Mouse (Mus musculus): ENCODE results near the gene Hexim1. TPM values are rescaled to one million over a fixed set of nuclear protein-coding genes. Genes with fewer than 3 reads are reported as not detected.

Hexim1 gene
- polyA plus RNA-seq, 1 experiment = 28.8 TPM

GRCm38 (mm10) chr11:103099352-103099940 lies 16.6 kb upstream of the Hexim1 start:
- H3K27me3 ChIP-seq (ENCODE audit: control insufficient read depth, insufficient read depth, low read length) = no peaks in the 10 kb centered on the region
- H3K4me1 ChIP-seq (ENCODE audit: control insufficient read depth, insufficient read depth, low read length) = peaks cover 10% of the 10 kb centered on the region
- TF ChIP-seq POLR2A (IDR thresholded peaks at IDR 0.05; ENCODE audit: borderline replicate concordance, insufficient read depth, low read length) (no peak), CTCF (IDR thresholded peaks at IDR 0.05; ENCODE audit: borderline replicate concordance, insufficient read depth, low read depth, low read length) (no peak)
- H3K27ac ChIP-seq (ENCODE audit: insufficient read depth, low read length) = no peak overlapping the region
- 70% methylated on average over 12 of the region's 12 CpGs for WGBS
- DNase-seq = peak in 1 of 2 experiments; percentile 23
- no peak overlapping the region for H3K4me3 ChIP-seq (replicated peaks; ENCODE audit: insufficient read depth, low read depth, low read length)

- 79% methylated on average over 8 of the region's 8 CpGs for WGBS
- Histone ChIP-seq H3K4me1 (ENCODE audit: control insufficient read depth, insufficient read depth, low read length) (peaks cover 17% of the 10 kb centered on the region), H3K27me3 (ENCODE audit: control insufficient read depth, insufficient read depth, low read length) (no peaks in the 10 kb centered on the region), H3K27ac (ENCODE audit: insufficient read depth, low read length) (no peak overlapping the region), H3K4me3 (replicated peaks; ENCODE audit: insufficient read depth, low read depth, low read length) (no peak overlapping the region)
- TF ChIP-seq POLR2A (IDR thresholded peaks at IDR 0.05; ENCODE audit: borderline replicate concordance, insufficient read depth, low read length) (no peak), CTCF (IDR thresholded peaks at IDR 0.05; ENCODE audit: borderline replicate concordance, insufficient read depth, low read depth, low read length) (no peak)
- peak in 1 of 2 experiments; percentile 27 for DNase-seq
Observed at GRCm38 (mm10) chr11:103100361-103100760, 15.7 kb upstream of the Hexim1 start.

- peaks cover 22% of the 10 kb centered on the region for H3K4me1 ChIP-seq (ENCODE audit: control insufficient read depth, insufficient read depth, low read length)
- no peaks in the 10 kb centered on the region for H3K27me3 ChIP-seq (ENCODE audit: control insufficient read depth, insufficient read depth, low read length)
- WGBS = under 1% methylated on average over 32 of the region's 34 CpGs
- H3K27ac ChIP-seq (ENCODE audit: insufficient read depth, low read length) = peak within 1 kb of the TSS; percentile 29; the same call in 1 of the 2 replicates
- TF ChIP-seq POLR2A (IDR thresholded peaks at IDR 0.05; ENCODE audit: borderline replicate concordance, insufficient read depth, low read length) = peak; percentile 53; the same call in 1 of the 2 replicates
- TF ChIP-seq CTCF (IDR thresholded peaks at IDR 0.05; ENCODE audit: borderline replicate concordance, insufficient read depth, low read depth, low read length) = no peak
- DNase-seq = peak; percentile 82 to 85
- peak within 1 kb of the TSS; percentile 89 for H3K4me3 ChIP-seq (replicated peaks; ENCODE audit: insufficient read depth, low read depth, low read length)
Observed at GRCm38 (mm10) chr11:103101481-103101865, 14.6 kb upstream of the Hexim1 start, which contains the start of the genes Plcd3 and Acbd4. Gene Plcd3 (minus strand): TSS chr11:103101658. Gene Acbd4 (plus strand): TSS chr11:103101682.

- 1% methylated on average over 30 of the region's 30 CpGs for WGBS
- Histone ChIP-seq H3K27ac (ENCODE audit: insufficient read depth, low read length) (peak overlapping the region; percentile 29; the same call in 1 of the 2 replicates), H3K27me3 (ENCODE audit: control insufficient read depth, insufficient read depth, low read length) (no peaks in the 10 kb centered on the region), H3K4me1 (ENCODE audit: control insufficient read depth, insufficient read depth, low read length) (peaks cover 22% of the 10 kb centered on the region), H3K4me3 (replicated peaks; ENCODE audit: insufficient read depth, low read depth, low read length) (peak overlapping the region; percentile 89)
- peak; percentile 82 to 87 for DNase-seq
- peak; percentile 26; the same call in 1 of the 2 replicates for TF ChIP-seq POLR2A (IDR thresholded peaks at IDR 0.05; ENCODE audit: borderline replicate concordance, insufficient read depth, low read length)
- TF ChIP-seq CTCF (IDR thresholded peaks at IDR 0.05; ENCODE audit: borderline replicate concordance, insufficient read depth, low read depth, low read length) = no peak
Observed at GRCm38 (mm10) chr11:103101866-103102501, 14.0 kb upstream of the Hexim1 start.

GRCm38 (mm10) chr11:103102725-103103349 lies 13.2 kb upstream of the Hexim1 start:
- Histone ChIP-seq H3K4me1 (ENCODE audit: control insufficient read depth, insufficient read depth, low read length) (peaks cover 22% of the 10 kb centered on the region), H3K4me3 (replicated peaks; ENCODE audit: insufficient read depth, low read depth, low read length) (peak overlapping the region; percentile 89), H3K27me3 (ENCODE audit: control insufficient read depth, insufficient read depth, low read length) (no peaks in the 10 kb centered on the region), H3K27ac (ENCODE audit: insufficient read depth, low read length) (peak overlapping the region; percentile 23; the same call in 1 of the 2 replicates)
- TF ChIP-seq POLR2A (IDR thresholded peaks at IDR 0.05; ENCODE audit: borderline replicate concordance, insufficient read depth, low read length) (peak; percentile 72; the same call in 1 of the 2 replicates), CTCF (IDR thresholded peaks at IDR 0.05; ENCODE audit: borderline replicate concordance, insufficient read depth, low read depth, low read length) (peak; percentile 100)
- WGBS = under 1% methylated on average over 35 of the region's 35 CpGs
- peak; percentile 98 to 100 for DNase-seq

GRCm38 (mm10) chr11:103103621-103104020 lies 12.4 kb upstream of the Hexim1 start:
- DNase-seq = peak in 1 of 2 experiments; percentile 25
- 60% methylated on average over 8 of the region's 8 CpGs for WGBS
- Histone ChIP-seq H3K4me3 (replicated peaks; ENCODE audit: insufficient read depth, low read depth, low read length) (peak overlapping the region; percentile 89), H3K27me3 (ENCODE audit: control insufficient read depth, insufficient read depth, low read length) (no peaks in the 10 kb centered on the region), H3K4me1 (ENCODE audit: control insufficient read depth, insufficient read depth, low read length) (peaks cover 22% of the 10 kb centered on the region), H3K27ac (ENCODE audit: insufficient read depth, low read length) (no peak overlapping the region)
- TF ChIP-seq POLR2A (IDR thresholded peaks at IDR 0.05; ENCODE audit: borderline replicate concordance, insufficient read depth, low read length) (no peak), CTCF (IDR thresholded peaks at IDR 0.05; ENCODE audit: borderline replicate concordance, insufficient read depth, low read depth, low read length) (no peak)

GRCm38 (mm10) chr11:103104469-103104868 lies 11.6 kb upstream of the Hexim1 start:
- Histone ChIP-seq H3K4me1 (ENCODE audit: control insufficient read depth, insufficient read depth, low read length) (peaks cover 22% of the 10 kb centered on the region), H3K4me3 (replicated peaks; ENCODE audit: insufficient read depth, low read depth, low read length) (no peak overlapping the region), H3K27ac (ENCODE audit: insufficient read depth, low read length) (no peak overlapping the region), H3K27me3 (ENCODE audit: control insufficient read depth, insufficient read depth, low read length) (no peaks in the 10 kb centered on the region)
- TF ChIP-seq POLR2A (IDR thresholded peaks at IDR 0.05; ENCODE audit: borderline replicate concordance, insufficient read depth, low read length) = no peak
- TF ChIP-seq CTCF (IDR thresholded peaks at IDR 0.05; ENCODE audit: borderline replicate concordance, insufficient read depth, low read depth, low read length) = no peak
- no peak for DNase-seq
- 78% methylated on average over 7 of the region's 7 CpGs for WGBS

Measured in cerebellum, adult 2 months (tissue).